Mouse (Mus musculus) intestine, embryonic 16.5 days (tissue): ENCODE measurements at regions not wholly inside any gene's neighbourhood (a gene's known extent, or its start where the extent isn't known, plus 50 kb on each side); places are given as distances from the start of the nearest gene placed in this dataset.

Source experiments
- ATAC-seq: fragments of 200-750 bp; cut with Nextera tagmentation; 2 replicates; pipeline ENCODE4 v1.8.0; 2017; ENCODE audit warnings: moderate TSS enrichment, moderate library complexity
- H3K27ac ChIP-seq: fragments of 300-500 bp; sonication (generic); 2 replicates; pipeline ENCODE4 v1.5.1; 2014; ENCODE audit warnings: mild to moderate bottlenecking, low read length
- H3K27me3 ChIP-seq: fragments of 300-500 bp; sonication (generic); replicated peaks from 2 replicates; pipeline ENCODE4 v1.6.1; 2014; ENCODE audit warnings: low read length, control low read depth, mixed read lengths; ENCODE audit not compliant: control insufficient read depth, insufficient read depth
- H3K36me3 ChIP-seq: fragments of 300-500 bp; sonication (generic); 2 replicates; pipeline ENCODE4 v1.6.1; 2014; ENCODE audit warnings: low read length, control low read depth; ENCODE audit not compliant: control insufficient read depth, insufficient read depth
- H3K4me1 ChIP-seq: fragments of 300-500 bp; sonication (generic); 2 replicates; pipeline ENCODE4 v1.6.1; 2014; ENCODE audit warnings: low read length, control low read depth, mixed read lengths; ENCODE audit not compliant: control insufficient read depth, insufficient read depth
- H3K4me2 ChIP-seq: fragments of 300-500 bp; sonication (generic); 2 replicates; pipeline ENCODE4 v1.6.1; 2014; ENCODE audit warnings: low read depth, low read length, control low read depth
- H3K4me3 ChIP-seq: fragments of 300-500 bp; sonication (generic); 2 replicates; pipeline ENCODE4 v1.5.1; 2014; ENCODE audit warnings: mild to moderate bottlenecking, low read length
- H3K9ac ChIP-seq: fragments of 300-500 bp; sonication (generic); 2 replicates; pipeline ENCODE4 v1.6.1; 2014; ENCODE audit warnings: low read depth, low read length
- H3K9me3 ChIP-seq: fragments of 300-500 bp; sonication (generic); 2 replicates; pipeline ENCODE4 v1.6.1; 2016; ENCODE audit warnings: low read length, control low read depth; ENCODE audit not compliant: control insufficient read depth
- WGBS: fragments of 180-500 bp; shearing (Covaris S2); extraction: QIAGEN DNeasy Blood & Tissue Kit; methylation state at CpG from one replicate; pipeline ENCODE4 v1.1.7; 2014; 5-methylcytosine and 5-hydroxymethylcytosine counted together

GRCm38 (mm10) chr9:50395543-50395942 lies 50.8 kb upstream of the Rpl10-ps3 start:
- Histone ChIP-seq H3K4me3 (no peak overlapping the region), H3K9me3 (no peaks in the 10 kb centered on the region), H3K27me3 (no peaks in the 10 kb centered on the region), H3K9ac (no peak overlapping the region), H3K27ac (no peak overlapping the region), H3K36me3 (no peaks in the 10 kb centered on the region), H3K4me2 (no peak overlapping the region), H3K4me1 (no peaks in the 10 kb centered on the region)
- no peak for ATAC-seq
- 70% methylated on average over 3 of the region's 3 CpGs for WGBS

- H3K9me3 ChIP-seq = no peaks in the 10 kb centered on the region
- no peaks in the 10 kb centered on the region for H3K4me1 ChIP-seq
- H3K27ac ChIP-seq = no peak overlapping the region
- no peak overlapping the region for H3K4me2 ChIP-seq
- peak; percentile 55 for ATAC-seq
- H3K27me3 ChIP-seq = no peaks in the 10 kb centered on the region
- 32% methylated on average over 7 of the region's 7 CpGs for WGBS
- H3K4me3 ChIP-seq = no peak overlapping the region
- H3K36me3 ChIP-seq = no peaks in the 10 kb centered on the region
- no peak overlapping the region for H3K9ac ChIP-seq
These were observed 51.3 kb upstream of the Rpl10-ps3 start for GRCm38 (mm10) chr9:50396051-50396450.

GRCm38 (mm10) chr9:50408396-50408795 lies 63.6 kb upstream of the Rpl10-ps3 start:
- 69% methylated on average over 4 of the region's 4 CpGs for WGBS
- no peak overlapping the region for H3K4me2 ChIP-seq
- no peak for ATAC-seq
- no peaks in the 10 kb centered on the region for H3K27me3 ChIP-seq
- no peak overlapping the region for H3K27ac ChIP-seq
- H3K4me3 ChIP-seq = no peak overlapping the region
- H3K9ac ChIP-seq = no peak overlapping the region
- H3K9me3 ChIP-seq = no peaks in the 10 kb centered on the region
- no peaks in the 10 kb centered on the region for H3K36me3 ChIP-seq
- H3K4me1 ChIP-seq = no peaks in the 10 kb centered on the region

- no peak overlapping the region for H3K27ac ChIP-seq
- no peaks in the 10 kb centered on the region for H3K9me3 ChIP-seq
- H3K4me1 ChIP-seq = no peaks in the 10 kb centered on the region
- ATAC-seq = no peak
- 56% methylated on average over 4 of the region's 4 CpGs for WGBS
- no peaks in the 10 kb centered on the region for H3K27me3 ChIP-seq
- H3K4me2 ChIP-seq = no peak overlapping the region
- no peaks in the 10 kb centered on the region for H3K36me3 ChIP-seq
- H3K4me3 ChIP-seq = no peak overlapping the region
- no peak overlapping the region for H3K9ac ChIP-seq
These were observed 64.1 kb upstream of the Rpl10-ps3 start for GRCm38 (mm10) chr9:50408845-50409244.

- Histone ChIP-seq H3K27me3 (no peaks in the 10 kb centered on the region), H3K4me1 (no peaks in the 10 kb centered on the region), H3K9me3 (no peaks in the 10 kb centered on the region), H3K36me3 (no peaks in the 10 kb centered on the region), H3K4me3 (no peak overlapping the region), H3K27ac (no peak overlapping the region), H3K9ac (no peak overlapping the region), H3K4me2 (no peak overlapping the region)
- 81% methylated on average over 8 of the region's 8 CpGs for WGBS
- ATAC-seq = no peak
These were observed 68.2 kb upstream of the Rpl10-ps3 start for GRCm38 (mm10) chr9:50412986-50413385.

- ATAC-seq = no peak
- Histone ChIP-seq H3K27ac (no peak overlapping the region), H3K4me3 (no peak overlapping the region), H3K4me1 (no peaks in the 10 kb centered on the region), H3K4me2 (no peak overlapping the region), H3K36me3 (no peaks in the 10 kb centered on the region), H3K9me3 (no peaks in the 10 kb centered on the region), H3K27me3 (no peaks in the 10 kb centered on the region), H3K9ac (no peak overlapping the region)
- WGBS = 73% methylated on average over 9 of the region's 9 CpGs
These were observed 69.0 kb upstream of the Rpl10-ps3 start for GRCm38 (mm10) chr9:50413514-50414335.

GRCm38 (mm10) chr9:50414796-50415340 lies 70.1 kb upstream of the Rpl10-ps3 start:
- Histone ChIP-seq H3K4me3 (no peak overlapping the region), H3K36me3 (no peaks in the 10 kb centered on the region), H3K4me2 (no peak overlapping the region), H3K9ac (no peak overlapping the region), H3K27me3 (no peaks in the 10 kb centered on the region), H3K27ac (no peak overlapping the region), H3K4me1 (no peaks in the 10 kb centered on the region), H3K9me3 (no peaks in the 10 kb centered on the region)
- WGBS = 63% methylated on average over 6 of the region's 6 CpGs
- no peak for ATAC-seq

- no peak for ATAC-seq
- H3K9ac ChIP-seq = no peak overlapping the region
- H3K4me1 ChIP-seq = no peaks in the 10 kb centered on the region
- H3K27me3 ChIP-seq = no peaks in the 10 kb centered on the region
- no peaks in the 10 kb centered on the region for H3K36me3 ChIP-seq
- WGBS = 58% methylated on average over 3 of the region's 3 CpGs
- no peaks in the 10 kb centered on the region for H3K9me3 ChIP-seq
- H3K4me2 ChIP-seq = no peak overlapping the region
- H3K27ac ChIP-seq = no peak overlapping the region
- H3K4me3 ChIP-seq = no peak overlapping the region
These were observed 71.9 kb upstream of the Rpl10-ps3 start for GRCm38 (mm10) chr9:50416677-50417076.

GRCm38 (mm10) chr9:50421061-50421460 lies 73.3 kb upstream of the Plet1 start:
- ATAC-seq = no peak
- WGBS = 96% methylated on average over 2 of the region's 2 CpGs

More at GRCm38 (mm10) chr9:50421061-50421460, 73.3 kb upstream of the Plet1 start:
- H3K27ac ChIP-seq = no peak overlapping the region
- no peaks in the 10 kb centered on the region for H3K27me3 ChIP-seq
- no peaks in the 10 kb centered on the region for H3K9me3 ChIP-seq
- H3K4me3 ChIP-seq = no peak overlapping the region
- no peaks in the 10 kb centered on the region for H3K4me1 ChIP-seq
- no peak overlapping the region for H3K9ac ChIP-seq
- no peaks in the 10 kb centered on the region for H3K36me3 ChIP-seq
- no peak overlapping the region for H3K4me2 ChIP-seq
